Mouse (Mus musculus) MEL (cell line): ENCODE data around the gene Pgpep1.

ENCODE experiments used
- BHLHE40 ChIP-seq: IDR thresholded peaks from 2 replicates; pipeline ENCODE4 v1.6.1; 2012; ENCODE audit warnings: low read depth, mild to moderate bottlenecking, inconsistent platforms, low read length, improper control_type of control experiment, borderline replicate concordance
- CHD1 ChIP-seq: IDR thresholded peaks from 2 replicates; pipeline ENCODE4 v1.6.1; 2012; ENCODE audit warnings: low read depth, mild to moderate bottlenecking, inconsistent platforms, low read length, improper control_type of control experiment
- CTCF ChIP-seq, 3 experiments: IDR thresholded peaks in 2 of 3; conservative IDR thresholded peaks in 1 of 3; 2 replicates each; pipeline ENCODE4 v1.5.1; 2011 to 2012; ENCODE audit warnings: low read length in 3 of 3, low read depth in 2 of 3, mild to moderate bottlenecking in 2 of 3, improper control_type of control experiment in 1 of 3, inconsistent platforms in 1 of 3, mixed read lengths in 1 of 3, moderate library complexity in 1 of 3; ENCODE audit not compliant: control insufficient read depth in 1 of 3, insufficient read depth in 1 of 3, poor library complexity in 1 of 3, severe bottlenecking in 1 of 3
- NELFE ChIP-seq: IDR thresholded peaks from 2 replicates; pipeline ENCODE4 v1.6.1; 2011; ENCODE audit warnings: low read depth, low read length, improper control_type of control experiment

DNA sequence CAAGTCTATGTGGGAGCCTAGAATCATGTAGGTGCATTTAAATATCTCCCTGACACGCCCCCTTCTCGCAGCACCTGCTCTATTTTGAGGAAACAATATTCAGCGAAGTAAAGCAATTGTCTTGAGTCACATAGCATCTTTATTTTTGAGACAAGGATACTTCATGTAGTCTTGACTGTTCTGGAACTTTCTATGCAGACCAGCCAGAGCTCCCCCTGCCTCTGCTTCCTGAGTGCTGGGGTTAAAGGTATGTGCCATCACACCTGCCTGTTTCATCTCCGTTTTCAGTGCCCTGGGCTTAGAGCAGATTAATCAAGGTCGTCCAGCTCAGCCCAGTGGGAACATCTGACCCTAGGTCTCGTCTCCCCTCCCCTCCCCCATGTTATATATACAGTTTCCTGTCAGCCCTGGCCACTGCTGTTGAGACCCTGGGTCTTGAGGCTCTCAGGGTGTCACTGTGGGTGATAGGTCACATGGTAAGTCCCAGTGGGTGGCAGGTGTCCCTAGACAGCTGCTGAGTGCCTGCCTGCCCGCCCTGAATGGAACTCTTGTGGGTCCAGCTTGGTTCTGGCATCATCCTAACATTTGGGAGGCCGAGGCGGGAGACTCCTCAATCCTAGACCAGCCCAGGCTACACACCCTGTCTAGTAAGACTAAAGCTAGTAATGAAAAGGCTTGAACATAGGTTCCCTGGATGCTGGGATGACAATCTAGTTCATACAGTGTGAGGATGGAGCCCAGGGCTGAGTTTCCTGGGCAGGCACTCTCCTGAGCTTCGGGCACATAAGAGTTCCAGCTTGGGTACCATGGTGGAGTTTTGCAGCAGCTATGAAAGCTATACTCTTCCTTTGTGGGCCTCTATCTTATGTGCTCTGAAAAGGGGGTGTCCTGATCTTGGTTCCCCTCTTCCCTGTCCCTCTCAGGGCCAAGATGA is 41.1 kb upstream of the Pgpep1 start:
- no peak for TF ChIP-seq BHLHE40
- TF ChIP-seq NELFE: no peak
- TF ChIP-seq CHD1: no peak
- no peak for TF ChIP-seq CTCF (IDR thresholded peaks at IDR 0.05 in 2 of 3, conservative IDR thresholded peaks at IDR 0.05 in 1 of 3; ENCODE audit: control insufficient read depth in 1 of 3, insufficient read depth in 1 of 3, low read depth in 2 of 3, low read length in 3 of 3, poor library complexity in 1 of 3, severe bottlenecking in 1 of 3)
